Mouse (Mus musculus): Measurements from ENCODE around the gene Ewsr1.

- TF ChIP-seq CTCF (IDR thresholded peaks at IDR 0.05; ENCODE audit: borderline replicate concordance, insufficient read depth, low read depth, low read length) (no peak), POLR2A (IDR thresholded peaks at IDR 0.05; ENCODE audit: borderline replicate concordance, insufficient read depth, low read length) (no peak)
Observed at GRCm38 (mm10) chr11:5032706-5033105, 66.4 kb downstream of the Ewsr1 start.

All from cerebellum, adult 2 months (tissue).